8 mouse cellular contexts compared by ENCODE assay signal in the genomic region with DNA sequence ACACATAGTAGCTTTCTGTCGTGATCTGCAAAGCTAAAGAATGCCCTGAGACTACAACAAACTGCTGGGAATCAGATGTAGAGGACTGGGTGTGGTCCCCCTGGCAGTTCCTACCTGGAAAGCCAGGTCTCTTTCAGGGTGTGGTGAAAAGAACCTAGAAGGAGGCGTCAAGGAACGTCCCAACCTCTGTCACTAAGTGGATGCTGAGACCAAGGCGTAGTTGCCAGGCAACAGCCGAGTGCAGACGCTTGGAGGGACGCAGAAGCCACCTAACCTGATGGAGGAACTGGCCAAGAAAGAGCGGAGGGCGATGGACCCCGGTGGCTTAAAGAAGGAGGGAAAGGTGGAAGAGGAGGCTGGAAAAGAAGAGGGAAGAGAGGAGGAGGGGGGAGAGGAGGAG. TPM values are rescaled to one million over a fixed set of nuclear protein-coding genes. Genes with fewer than 3 reads are reported as not detected.
DNase-seq lines count a peak whose midpoint lies in the region; ATAC-seq and TF ChIP-seq lines count a peak whose summit lies in the region.

A gene (plus strand): TSS at position 223 of the 400 bp plus-strand sequence.

- no peak for TF ChIP-seq CTCF in layer of hippocampus, adult 2 months (conservative IDR thresholded peaks at IDR 0.05)

- no peaks in the 10 kb centered on the region for H3K27me3 ChIP-seq in embryonic facial prominence, embryonic 14.5 days (replicated peaks; ENCODE audit: control insufficient read depth, insufficient read depth, low read length)
- H3K27me3 ChIP-seq in midbrain, embryonic 16.5 days (ENCODE audit: control insufficient read depth, insufficient read depth, low read depth, low read length): no peaks in the 10 kb centered on the region

- peak within 1 kb of the TSS; percentile 50 for H3K27ac ChIP-seq in layer of hippocampus, adult 2 months
- H3K27ac ChIP-seq in embryonic facial prominence, embryonic 14.5 days (replicated peaks; ENCODE audit: low read depth, low read length): no peak within 1 kb of the TSS
- no peak within 1 kb of the TSS for H3K27ac ChIP-seq in midbrain, embryonic 16.5 days (ENCODE audit: low read length)

- peak in 1 of 2 experiments; percentile 48 for DNase-seq in layer of hippocampus, adult 2 months (ENCODE audit: low spot score in 2 of 2)
- DNase-seq in layer of hippocampus, adult 9-10 months (ENCODE audit: low spot score): no peak
- DNase-seq in embryonic facial prominence, embryonic 14.5 days (ENCODE audit: low spot score): no peak
- DNase-seq in layer of hippocampus, postnatal 10 days (ENCODE audit: low spot score in 2 of 2): peak in 1 of 2 experiments; percentile 32
- no peak for DNase-seq in urinary bladder, adult 2 months (ENCODE audit: low spot score)
- no peak for DNase-seq in spleen, postnatal 14 days (ENCODE audit: low spot score in 2 of 2)

- no peaks in the 10 kb centered on the region for H3K9me3 ChIP-seq in embryonic facial prominence, embryonic 14.5 days (ENCODE audit: control insufficient read depth, low read length)
- H3K9me3 ChIP-seq in midbrain, embryonic 16.5 days (replicated peaks; ENCODE audit: control insufficient read depth, low read length, poor library complexity, severe bottlenecking): no peaks in the 10 kb centered on the region

- H3K4me2 ChIP-seq in embryonic facial prominence, embryonic 14.5 days (ENCODE audit: low read depth, low read length): peak within 1 kb of the TSS; percentile 39
- H3K4me2 ChIP-seq in midbrain, embryonic 16.5 days (ENCODE audit: low read length): peak within 1 kb of the TSS; percentile 57

- peak within 1 kb of the TSS; percentile 54 for H3K4me3 ChIP-seq in layer of hippocampus, adult 2 months
- H3K4me3 ChIP-seq in embryonic facial prominence, embryonic 14.5 days (ENCODE audit: low read depth, low read length): peak within 1 kb of the TSS; percentile 17; the same call in 1 of the 2 replicates
- H3K4me3 ChIP-seq in midbrain, embryonic 16.5 days (ENCODE audit: low read depth, low read length): peak within 1 kb of the TSS; percentile 39

- peaks cover 3% of the 10 kb centered on the region; the same call in 1 of the 2 replicates for H3K4me1 ChIP-seq in embryonic facial prominence, embryonic 14.5 days (ENCODE audit: control insufficient read depth, insufficient read depth, low read length)
- H3K4me1 ChIP-seq in midbrain, embryonic 16.5 days (ENCODE audit: control insufficient read depth, insufficient read depth, low read length): peaks cover 8% of the 10 kb centered on the region; the same call in 1 of the 2 replicates

- ATAC-seq in embryonic facial prominence, embryonic 14.5 days (ENCODE audit: low read depth): no peak
- peak; percentile 37 for ATAC-seq in midbrain, embryonic 16.5 days
- ATAC-seq in inflammation-experienced regulatory T-cells, adult 6 months: no peak

- peaks cover 10% of the 10 kb centered on the region for H3K36me3 ChIP-seq in embryonic facial prominence, embryonic 14.5 days (ENCODE audit: control insufficient read depth, insufficient read depth, low read length)
- H3K36me3 ChIP-seq in midbrain, embryonic 16.5 days (ENCODE audit: control insufficient read depth, insufficient read depth, low read length): 0 out of 2 replicates have a peak, but pooled peaks cover 5% of the 10 kb centered on the region

- no peak within 1 kb of the TSS for H3K9ac ChIP-seq in embryonic facial prominence, embryonic 14.5 days (ENCODE audit: low read depth, low read length)
- peak within 1 kb of the TSS; percentile 37; the same call in 1 of the 2 replicates for H3K9ac ChIP-seq in midbrain, embryonic 16.5 days (ENCODE audit: low read depth, low read length)

- WGBS in embryonic facial prominence, embryonic 14.5 days: 12% methylated on average over 10 of the region's 10 CpGs
- WGBS in midbrain, embryonic 16.5 days: 4% methylated on average over 9 of the region's 10 CpGs

RNA-seq across cellular contexts. Expression of the gene that starts here (rescaled TPM):
- 10 to 100 TPM; 11.8 to 16.0 TPM for total RNA-seq in layer of hippocampus, adult 2 months (2021)
- 1.4 and 2.5 TPM in 2 replicates for polyA plus RNA-seq in embryonic facial prominence, embryonic 14.5 days (2014; fragmentation: Nextera tagmentation; extraction: Ambion mirVana)
- 10 to 100 TPM; 23.8 to 24.5 TPM for total RNA-seq in layer of hippocampus, postnatal 10 days (2021)
- polyA plus RNA-seq in midbrain, embryonic 16.5 days (2015; fragmentation: Nextera tagmentation; extraction: Ambion mirVana): 12.6 and 21.8 TPM in 2 replicates
- not detected for polyA plus RNA-seq in inflammation-experienced regulatory T-cells, adult 6 months (2017; shearing (Covaris generic))
- 0.08 and 0.19 TPM in 2 replicates for polyA plus RNA-seq in urinary bladder, adult 2 months (2012; rRNA removed)
